Comparison of ENCODE assay signal across 24 mouse cellular contexts in the genomic region with DNA sequence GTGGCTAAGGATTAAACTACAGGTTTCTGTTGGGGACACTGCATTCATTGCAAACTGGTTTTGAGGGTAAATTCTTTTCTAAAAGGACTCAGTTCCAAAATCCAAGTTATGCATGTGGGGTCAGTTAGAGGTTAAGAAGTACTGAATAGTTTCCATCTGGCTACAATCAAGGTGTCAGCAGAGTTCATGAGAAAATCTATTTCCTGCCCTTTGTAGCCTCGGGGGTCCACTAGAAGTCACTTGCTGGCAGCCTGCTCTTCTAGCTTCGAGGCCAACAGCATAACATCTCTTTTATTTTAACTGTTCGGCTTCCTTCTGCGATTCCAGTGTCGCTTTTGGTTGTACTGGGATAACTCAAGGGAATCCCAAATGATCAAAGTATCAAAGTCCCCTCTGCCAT.
DNase-seq lines count a peak whose midpoint lies in the region; ATAC-seq lines count a peak whose summit lies in the region.
"Had no signal": no experiment of that assay in that cellular context is flagged by ENCODE, and none has a peak within 500 bp of the region (broad histone marks: within the 10 kb centered on the region; RNA-seq: fewer than 3 reads in every experiment).

No protein-coding gene starts in this region.

- no peaks in the 10 kb centered on the region for H3K4me1 ChIP-seq in kidney, embryonic 16.5 days (ENCODE audit: insufficient read depth, low read length)
- peaks cover 7% of the 10 kb centered on the region; the same call in 1 of the 2 replicates for H3K4me1 ChIP-seq in embryonic facial prominence, embryonic 10.5 days
- H3K4me1 ChIP-seq: embryonic facial prominence, embryonic 13.5 days; hindbrain, embryonic 12.5 days; intestine, embryonic 15.5 days; limb, embryonic 15.5 days; megakaryocyte, embryonic 14.5 days had no signal

- no peak overlapping the region for H3K9ac ChIP-seq in kidney, embryonic 16.5 days (replicated peaks; ENCODE audit: low read length)
- H3K9ac ChIP-seq: embryonic facial prominence, embryonic 13.5 days; hindbrain, embryonic 12.5 days; intestine, embryonic 15.5 days; limb, embryonic 15.5 days; liver, embryonic 14.5 days; lung, embryonic 14.5 days had no signal

- 53% methylated on average over 5 of the region's 5 CpGs for WGBS in kidney, embryonic 16.5 days
- WGBS in embryonic facial prominence, embryonic 10.5 days: 31% methylated on average over 5 of the region's 5 CpGs

- no peaks in the 10 kb centered on the region for H3K36me3 ChIP-seq in kidney, embryonic 16.5 days (ENCODE audit: insufficient read depth, low read length)
- no peaks in the 10 kb centered on the region for H3K36me3 ChIP-seq in embryonic facial prominence, embryonic 10.5 days (replicated peaks)
- H3K36me3 ChIP-seq: embryonic facial prominence, embryonic 13.5 days; hindbrain, embryonic 12.5 days; intestine, embryonic 15.5 days; limb, embryonic 15.5 days had no signal

- no peaks in the 10 kb centered on the region for H3K9me3 ChIP-seq in kidney, embryonic 16.5 days (ENCODE audit: low read length)
- no peaks in the 10 kb centered on the region for H3K9me3 ChIP-seq in embryonic facial prominence, embryonic 10.5 days
- H3K9me3 ChIP-seq: embryonic facial prominence, embryonic 13.5 days; hindbrain, embryonic 12.5 days; intestine, embryonic 15.5 days; limb, embryonic 15.5 days had no signal

- no peak overlapping the region for H3K4me2 ChIP-seq in kidney, embryonic 16.5 days (replicated peaks; ENCODE audit: low read depth, low read length)
- H3K4me2 ChIP-seq: embryonic facial prominence, embryonic 13.5 days; heart, embryonic 11.5 days; hindbrain, embryonic 12.5 days; intestine, embryonic 15.5 days; limb, embryonic 15.5 days; lung, embryonic 14.5 days had no signal

- intact Hi-C loops in heart, postnatal 14 days (cut with DNase I): no loop called here

- no peaks in the 10 kb centered on the region for H3K27me3 ChIP-seq in kidney, embryonic 16.5 days (ENCODE audit: insufficient read depth, low read length)
- H3K27me3 ChIP-seq in embryonic facial prominence, embryonic 10.5 days (replicated peaks; ENCODE audit: low read depth, poor library complexity, severe bottlenecking): no peaks in the 10 kb centered on the region
- H3K27me3 ChIP-seq: embryonic facial prominence, embryonic 13.5 days; hindbrain, embryonic 12.5 days; intestine, embryonic 15.5 days; limb, embryonic 15.5 days; megakaryocyte, embryonic 14.5 days had no signal

- ATAC-seq in kidney, embryonic 16.5 days (ENCODE audit: low FRiP score, low TSS enrichment): no peak
- ATAC-seq: forebrain, embryonic 14.5 days; intestine, embryonic 15.5 days had no signal

- no peak overlapping the region for H3K4me3 ChIP-seq in kidney, embryonic 16.5 days (ENCODE audit: low read length)
- no peak overlapping the region for H3K4me3 ChIP-seq in embryonic facial prominence, embryonic 10.5 days
- H3K4me3 ChIP-seq: embryonic facial prominence, embryonic 13.5 days; hindbrain, embryonic 12.5 days; intestine, embryonic 15.5 days; limb, embryonic 15.5 days; megakaryocyte, embryonic 14.5 days had no signal

- peak; percentile 42 for DNase-seq in kidney, postnatal 10 days
- peak; percentile 55 for DNase-seq in embryonic facial prominence, embryonic 10.5 days (ENCODE audit: low spot score)
- peak; percentile 13 to 40 for DNase-seq in kidney, postnatal 25 days
- DNase-seq in mesoderm, embryonic 11.5 days (ENCODE audit: low read depth, low spot score): peak; percentile 26
- no peak for DNase-seq in thymus, postnatal 14 days
- no peak for DNase-seq in heart, postnatal 14 days
- no peak for DNase-seq in cerebellum, adult 11-12 months
- DNase-seq: adrenal gland, adult 2 months; cerebellum, adult 18-20 months; cerebellum, postnatal 14 days; gastrocnemius, postnatal 10 days; lung, embryonic 14.5 days; lung, postnatal 36 days; midbrain, embryonic 14.5 days; right cerebral cortex, postnatal 14 days had no signal

- no peak overlapping the region for H3K27ac ChIP-seq in kidney, embryonic 16.5 days (ENCODE audit: low read length)
- H3K27ac ChIP-seq in embryonic facial prominence, embryonic 10.5 days (replicated peaks): peak overlapping the region; percentile 51; the same call in 1 of the 2 replicates
- H3K27ac ChIP-seq: embryonic facial prominence, embryonic 13.5 days; hindbrain, embryonic 12.5 days; intestine, embryonic 15.5 days; limb, embryonic 15.5 days; liver, embryonic 14.5 days had no signal

Comparison
In these comparisons a context has a peak if more than half of its experiments do, and no peak if none do; other contexts are left out.
1. DNase-seq: peak in kidney, postnatal 10 days (single experiment), embryonic facial prominence, embryonic 10.5 days (single experiment), kidney, postnatal 25 days (2 of 2) and mesoderm, embryonic 11.5 days (single experiment); none in thymus, postnatal 14 days (single experiment), heart, postnatal 14 days (0 of 2) and cerebellum, adult 11-12 months (single experiment).